Mouse (Mus musculus) spleen, adult 18-20 months (tissue): ENCODE data around the gene Gpc6.

Source experiments
- DNase-seq, 2 experiments: peaks; one replicate each; pipeline ENCODE4 v3.0.0; 2022; ENCODE audit warnings: mixed read lengths in 2 of 2

Gpc6 gene

DNA sequence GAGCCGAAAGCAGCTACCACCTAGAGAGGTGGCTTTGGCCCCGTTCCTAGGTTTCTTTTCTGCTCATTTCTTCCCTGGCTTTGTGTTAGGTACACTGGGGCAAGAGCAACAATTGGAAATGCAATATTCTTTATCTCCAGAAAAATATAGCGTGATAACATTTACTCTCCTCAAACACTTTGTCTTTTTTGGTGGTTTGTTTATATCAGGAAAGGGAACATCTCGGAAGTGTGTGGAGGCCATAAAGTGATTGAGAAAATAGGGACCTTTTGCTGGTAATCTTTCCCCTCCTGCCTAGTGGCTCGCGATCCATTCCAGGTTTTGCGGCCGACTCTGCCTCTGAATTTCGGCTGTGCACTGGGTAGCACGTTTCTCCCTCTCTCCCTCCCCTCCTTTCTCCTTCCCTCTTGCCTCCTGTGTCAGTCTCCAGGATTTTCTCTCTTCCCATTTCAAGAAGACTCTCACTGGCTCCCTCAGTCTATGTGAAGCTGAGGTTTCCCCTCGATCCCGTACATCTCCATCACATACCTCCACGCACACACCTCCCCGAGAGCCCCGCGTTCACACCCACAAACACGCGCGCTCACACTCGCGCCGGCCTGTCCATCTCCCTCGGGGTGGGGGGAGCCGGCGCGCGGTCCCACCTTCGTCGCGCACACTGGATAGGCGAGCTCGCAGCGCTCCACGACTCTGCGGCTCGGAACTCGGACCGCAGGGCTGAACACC lies at the start of gene Gpc6:
Gpc6 (plus strand) TSS at position 440 of the 726 bp plus-strand sequence.
- DNase-seq = no peak

DNA sequence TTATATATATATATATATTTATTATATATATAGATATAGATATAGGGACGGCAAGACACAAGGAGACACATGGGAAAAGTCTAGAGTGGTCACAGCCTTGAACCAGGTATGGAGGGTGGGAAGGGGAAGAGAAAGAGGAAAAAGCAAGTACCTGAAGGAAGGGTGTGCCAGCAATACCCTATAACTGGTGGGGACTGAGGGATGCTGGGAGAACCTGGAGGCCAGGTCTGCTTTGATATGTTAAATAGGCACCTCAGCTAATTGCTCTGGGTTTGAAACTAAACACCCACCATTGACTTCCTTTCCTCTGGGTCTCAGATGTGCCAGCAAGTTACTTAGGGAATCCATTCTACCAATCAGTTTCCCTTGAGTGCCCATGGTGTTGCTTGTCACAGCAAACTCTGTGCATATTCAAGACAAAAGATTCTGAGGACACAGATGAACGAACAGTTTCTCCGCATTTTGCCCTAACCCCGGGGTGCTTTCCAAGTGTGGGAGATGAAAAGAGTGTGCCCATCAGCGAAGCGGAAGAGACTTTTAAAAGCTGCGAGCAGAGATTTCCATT lies 42.6 kb upstream of the Gpc6 start:
- DNase-seq = no peak

DNA sequence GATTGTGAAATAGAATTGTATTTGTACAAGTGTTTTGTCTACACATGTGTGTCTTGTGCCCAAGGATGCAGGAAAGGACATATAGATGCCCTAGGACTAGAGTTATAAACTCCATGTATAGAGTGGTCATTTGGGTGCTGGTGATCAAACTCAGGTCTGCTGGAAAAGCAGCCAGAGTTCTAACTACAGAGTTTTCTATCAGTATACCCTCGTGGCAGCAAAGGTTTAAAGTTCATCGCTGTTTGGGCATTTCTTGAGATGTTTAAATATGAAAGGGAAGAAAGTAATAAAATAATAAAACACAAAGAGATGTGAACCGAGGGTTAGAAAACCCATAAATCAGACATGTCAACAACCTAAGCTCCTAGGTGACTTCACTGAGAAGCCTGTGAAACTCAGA lies 30.8 kb upstream of the Gpc6 start:
- no peak for DNase-seq

DNA sequence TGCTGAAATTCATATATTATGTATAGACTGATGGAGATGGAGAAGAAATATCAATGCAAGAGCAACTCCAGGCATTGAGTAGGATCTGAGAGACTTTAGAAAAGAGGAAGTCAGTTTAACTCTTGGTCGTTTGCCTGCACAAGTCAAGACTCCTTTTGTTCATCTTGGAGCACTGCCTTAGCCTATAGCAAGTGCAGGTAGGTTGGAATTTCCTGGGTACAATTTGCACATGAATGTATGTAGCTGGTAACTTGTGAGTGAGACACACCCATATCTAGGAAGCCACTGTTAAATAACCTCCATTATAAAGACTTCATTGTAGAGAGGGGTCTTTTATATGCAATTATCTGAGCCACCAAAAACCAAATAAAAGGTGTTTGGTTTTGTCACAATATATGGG lies 27.1 kb upstream of the Gpc6 start:
- no peak for DNase-seq

DNA sequence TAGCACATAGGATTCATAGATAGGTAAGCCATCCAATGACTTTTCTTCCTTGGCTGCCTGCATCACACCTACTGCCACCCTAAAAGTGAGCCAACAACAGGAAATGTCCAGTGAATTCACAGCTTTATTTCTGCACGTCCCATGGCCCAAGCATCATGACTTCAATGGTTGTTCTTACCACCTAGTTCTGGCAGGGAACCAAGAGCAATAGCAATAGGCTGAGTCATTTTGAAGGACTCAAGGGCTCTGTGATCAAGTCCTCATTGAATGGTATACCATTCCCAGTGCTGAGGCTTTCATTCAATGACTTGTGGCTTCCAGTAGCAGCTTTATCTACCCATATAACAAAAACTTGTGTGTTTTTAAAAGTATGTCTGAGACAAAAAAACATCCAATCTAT lies 13.3 kb upstream of the Gpc6 start:
- DNase-seq = no peak

DNA sequence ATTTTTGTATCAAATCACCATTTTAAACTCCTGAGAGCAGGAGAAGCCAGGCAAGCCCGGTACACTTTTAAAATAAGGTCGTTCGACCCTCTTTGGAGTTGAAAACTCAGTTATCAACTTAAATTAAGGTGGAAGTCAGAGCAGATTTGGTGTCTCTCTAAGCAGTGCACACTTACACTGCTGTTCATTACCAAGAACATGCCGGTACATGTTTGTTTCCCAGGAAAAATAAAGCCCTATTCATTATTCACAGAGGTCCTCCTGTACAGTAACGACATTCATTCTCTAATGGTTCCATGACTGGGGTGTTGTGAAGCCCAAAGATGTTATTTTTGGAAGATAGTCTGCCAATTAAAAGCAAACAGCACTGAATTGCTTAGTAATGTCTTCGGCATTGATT lies 8.2 kb upstream of the Gpc6 start:
- no peak for DNase-seq

DNA sequence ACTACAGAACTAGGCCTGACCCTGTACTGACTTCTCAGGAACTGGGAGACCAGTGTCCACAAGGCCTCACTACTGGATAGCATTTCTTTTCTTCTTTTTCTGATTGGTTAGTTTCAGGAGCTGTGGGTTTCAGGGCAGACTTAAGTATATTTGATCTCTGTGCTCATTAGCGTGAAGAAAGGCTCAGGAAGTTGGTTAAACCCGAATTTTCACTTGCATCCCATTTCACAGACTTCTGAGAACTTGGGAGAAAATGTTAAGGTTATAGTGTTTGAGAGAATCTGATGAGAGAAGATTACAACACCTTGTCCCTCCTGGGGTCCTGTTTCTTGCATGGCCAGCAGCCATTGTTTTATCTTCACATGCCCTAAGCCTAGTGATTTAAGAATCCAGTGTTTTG lies 849 bp upstream of the Gpc6 start:
- no peak for DNase-seq

DNA sequence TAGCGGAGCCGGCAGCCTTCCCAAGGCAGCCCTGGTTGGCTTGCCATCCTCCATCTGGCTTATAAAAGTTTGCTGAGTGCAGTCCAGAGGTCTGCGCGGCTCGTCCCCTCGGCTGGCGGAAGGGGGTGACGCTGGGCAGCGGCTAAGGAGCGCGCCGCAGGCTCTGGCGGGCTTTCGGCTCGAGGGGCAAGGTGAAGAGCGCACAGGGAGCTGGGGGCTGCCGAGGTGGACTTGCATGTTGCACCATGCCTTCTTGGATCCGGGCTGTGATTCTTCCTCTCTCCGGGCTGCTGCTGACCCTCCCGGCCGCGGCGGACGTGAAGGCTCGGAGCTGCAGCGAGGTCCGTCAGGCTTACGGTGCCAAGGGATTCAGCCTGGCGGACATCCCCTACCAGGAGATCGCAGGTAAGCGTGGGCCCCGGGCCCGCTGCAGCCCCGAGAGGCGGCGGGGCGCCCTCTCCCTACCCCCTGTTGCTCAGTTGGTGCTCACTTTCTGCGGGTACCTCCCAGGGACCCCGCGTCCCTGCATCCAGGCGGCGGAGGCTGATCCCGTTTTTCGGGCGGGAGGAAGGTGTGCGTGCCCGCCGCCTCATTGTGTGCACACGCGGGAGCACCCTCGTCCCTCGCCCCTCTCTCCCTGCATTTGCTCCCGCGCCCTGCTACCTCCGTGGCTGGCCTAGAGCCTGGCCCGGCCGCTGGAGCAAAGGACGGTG lies 732 bp downstream of the Gpc6 start:
- DNase-seq = no peak

DNA sequence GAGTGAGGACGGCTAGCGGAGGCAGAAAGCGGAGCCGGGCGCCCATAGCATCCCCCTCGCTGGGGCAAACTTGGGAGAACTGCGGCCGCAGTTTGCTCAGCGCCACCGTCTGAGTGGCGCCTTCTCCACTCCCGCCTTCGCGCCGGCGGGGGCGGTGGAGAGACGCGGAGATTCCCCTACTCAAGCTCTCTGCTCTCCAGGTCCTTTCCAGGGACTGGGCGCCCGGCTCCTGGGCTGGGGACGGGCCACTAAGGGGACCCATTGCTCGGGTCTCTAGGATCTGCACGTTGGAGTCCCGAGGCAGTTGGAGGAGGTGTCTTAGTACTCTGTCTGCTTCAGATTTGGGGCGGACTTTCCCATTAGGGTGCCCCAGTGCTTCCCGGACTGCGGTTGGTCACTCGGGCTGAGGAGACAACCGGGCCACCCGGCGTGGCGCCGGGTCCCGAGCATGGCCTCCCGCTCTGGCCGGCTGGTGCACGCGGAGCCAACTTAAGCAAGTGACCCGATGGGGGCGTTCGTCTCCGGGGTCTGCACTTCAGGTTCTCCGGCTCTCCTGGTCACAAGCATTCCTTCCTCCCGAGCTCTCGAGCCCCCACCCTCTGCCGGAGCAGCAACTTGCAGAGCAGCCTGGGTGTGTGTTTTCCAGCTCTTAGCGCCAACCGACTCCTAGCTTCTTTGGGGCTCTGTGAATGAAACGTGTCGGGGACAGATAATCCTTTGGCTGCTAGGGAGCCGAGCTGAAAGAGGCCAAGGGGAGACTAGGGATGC lies 1.5 kb downstream of the Gpc6 start:
- DNase-seq = no peak

DNA sequence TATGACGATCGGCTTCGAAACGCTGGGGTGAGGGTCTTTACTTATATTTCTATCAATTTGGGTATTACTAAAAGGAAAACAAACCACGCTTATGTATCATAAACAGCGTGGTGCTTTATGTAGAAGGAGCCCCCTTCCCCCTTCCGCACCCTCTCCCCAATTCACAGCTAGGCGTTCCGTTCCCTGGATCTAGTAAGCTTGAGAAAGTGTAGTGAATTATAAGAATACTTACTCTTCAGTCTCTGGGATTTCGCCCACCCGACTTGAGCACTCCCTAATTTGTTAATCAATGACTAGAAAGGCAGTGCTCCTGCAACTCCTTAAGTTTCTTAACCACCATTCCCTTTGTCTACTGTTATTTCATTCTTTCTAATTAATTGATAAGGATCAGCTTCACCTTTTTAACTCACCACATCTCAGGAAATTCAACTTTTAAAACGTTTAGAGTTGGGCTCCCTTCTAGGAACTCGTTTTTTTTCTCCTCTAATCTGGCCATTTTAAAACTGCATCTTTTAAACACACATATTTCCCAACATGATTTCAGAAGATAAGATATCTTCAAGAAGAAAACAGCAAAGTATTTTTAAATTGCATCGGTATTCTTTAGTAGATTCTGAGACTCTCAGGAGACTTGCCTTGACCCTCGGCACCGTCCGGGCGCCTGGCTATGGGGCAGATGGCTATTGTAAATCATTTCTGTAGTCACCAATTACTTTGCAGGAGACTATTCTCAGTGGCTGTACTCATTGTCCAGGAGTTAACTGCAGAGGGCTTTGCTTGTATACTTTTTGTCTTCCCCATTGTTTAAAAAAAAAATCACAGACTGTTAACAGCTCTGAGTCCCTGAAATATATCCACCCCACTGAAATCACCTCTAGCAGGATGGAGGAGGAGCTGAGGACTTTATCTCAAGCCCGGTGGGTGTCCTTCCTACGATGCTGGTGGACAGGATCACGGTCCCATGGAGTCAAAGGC lies 2.5 kb downstream of the Gpc6 start:
- DNase-seq = no peak

DNA sequence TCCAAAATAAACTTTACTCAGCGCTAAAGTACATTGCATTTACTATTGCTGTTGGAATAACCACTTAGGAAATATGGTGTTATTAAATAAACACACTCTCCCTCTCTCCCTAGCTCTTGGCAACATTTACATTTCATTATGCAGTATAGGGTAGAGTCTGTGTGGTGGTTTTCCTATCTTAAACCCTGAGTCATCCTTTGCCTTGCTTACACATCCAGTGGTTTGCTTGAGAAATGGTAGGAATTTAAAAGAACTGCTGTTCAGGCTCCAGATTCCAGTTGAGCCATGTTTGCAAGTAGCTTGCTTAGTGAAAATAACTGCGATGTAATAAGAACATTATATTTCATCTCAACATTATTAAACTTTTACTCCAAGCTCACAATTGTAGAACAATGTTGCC lies 3.3 kb downstream of the Gpc6 start:
- DNase-seq = no peak

DNA sequence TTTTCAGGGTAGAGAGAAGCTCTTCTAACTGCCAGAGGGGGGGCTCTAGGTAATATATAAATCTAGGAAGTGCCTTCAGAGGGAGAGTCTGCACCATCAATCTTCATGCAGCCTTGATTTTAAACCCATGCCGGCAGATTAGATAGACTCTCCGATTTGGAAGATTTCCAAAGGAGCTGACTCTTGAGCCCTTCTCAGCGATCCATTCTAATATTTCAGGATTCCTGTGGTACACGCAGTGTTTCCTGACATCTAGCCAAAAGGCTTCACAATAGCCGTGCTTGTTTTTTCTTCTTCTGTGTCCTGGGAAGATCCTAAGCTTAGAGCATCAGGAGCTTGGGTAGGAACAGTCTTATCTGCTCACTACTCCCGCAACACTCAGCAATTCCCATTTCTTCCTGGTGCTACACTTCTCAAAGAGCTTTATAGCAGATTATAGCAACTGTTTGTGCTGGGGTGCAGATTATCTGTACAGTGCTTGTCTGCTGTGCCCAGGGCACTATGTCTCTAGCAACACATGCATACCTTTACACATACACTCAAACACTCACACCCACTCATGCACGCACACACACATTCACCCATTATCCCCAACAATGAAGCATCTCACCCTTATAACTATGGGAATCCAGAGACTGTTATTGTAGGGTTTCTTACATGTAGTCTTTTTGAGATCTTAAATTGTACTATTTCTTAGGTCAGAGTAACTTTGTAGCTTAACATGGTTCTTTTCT lies 3.8 kb downstream of the Gpc6 start:
- DNase-seq = no peak

DNA sequence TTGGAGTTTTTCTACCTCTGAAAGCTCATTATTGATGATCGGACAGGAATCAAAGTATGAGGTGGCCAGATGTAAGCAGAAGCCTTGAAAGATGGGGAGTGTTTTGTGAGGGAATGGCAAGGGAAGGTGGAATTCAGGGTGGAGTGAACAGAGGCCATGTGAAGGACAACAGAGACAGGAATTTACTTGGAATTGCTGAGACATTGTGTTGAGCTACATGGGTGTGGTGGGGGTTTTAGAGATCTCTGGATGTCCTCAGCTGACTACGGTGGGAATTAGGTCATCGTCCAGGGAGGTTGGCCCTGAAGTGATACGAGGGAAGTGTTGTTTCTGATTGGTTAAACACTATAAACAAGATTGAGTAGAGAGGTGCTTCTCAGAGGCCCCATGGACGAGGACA lies 8.7 kb downstream of the Gpc6 start:
- DNase-seq = no peak

DNA sequence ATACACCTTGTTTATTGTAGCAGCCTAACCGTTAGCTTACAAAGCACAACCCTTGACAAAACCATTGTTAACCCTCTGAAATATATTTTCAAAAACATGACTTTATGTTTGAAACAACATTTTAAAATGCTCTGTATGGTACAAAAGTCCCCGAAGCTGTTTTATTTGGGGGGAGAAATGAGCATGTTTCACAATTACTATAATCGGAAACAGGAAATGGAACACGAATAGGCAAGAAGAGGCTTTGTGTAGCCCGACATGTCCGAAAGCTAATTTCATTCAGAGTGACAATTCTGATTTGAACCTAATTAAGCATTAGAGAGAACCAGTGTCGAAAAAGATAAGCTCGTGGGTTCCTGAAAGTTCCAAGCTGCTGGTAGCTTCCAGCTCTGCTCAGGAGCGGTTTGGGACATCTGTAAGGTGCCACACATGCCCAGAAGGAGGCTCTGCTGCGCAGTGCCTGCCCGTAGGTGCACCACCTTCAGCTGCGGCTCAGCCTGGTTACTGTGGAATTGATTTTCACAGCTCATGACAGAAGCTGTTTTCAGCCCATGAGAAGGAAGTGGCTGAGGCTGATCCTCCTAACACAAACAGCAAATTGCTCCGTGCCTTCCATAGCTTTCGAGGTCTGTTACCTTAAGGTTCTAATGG lies 12.9 kb downstream of the Gpc6 start:
- no peak for DNase-seq

DNA sequence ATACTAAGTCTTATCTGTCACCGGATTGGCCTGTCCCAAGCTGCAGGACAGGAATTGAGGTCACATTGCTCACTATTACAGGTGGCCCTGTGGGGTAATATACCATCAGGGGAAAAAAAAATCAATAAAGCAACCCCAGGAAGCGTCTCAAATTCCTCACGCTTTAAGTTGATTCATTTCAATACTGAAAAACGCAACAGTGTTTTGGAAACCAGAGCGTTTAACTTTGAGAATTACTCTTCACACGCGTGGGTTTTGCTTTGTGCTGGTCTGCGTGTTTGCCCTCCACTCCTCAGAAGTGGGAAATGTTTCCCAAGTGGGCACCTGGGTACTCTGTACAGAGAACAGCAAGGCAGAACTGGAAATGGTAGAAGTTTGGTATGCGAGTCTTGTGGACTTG lies 13.6 kb downstream of the Gpc6 start:
- no peak for DNase-seq

DNA sequence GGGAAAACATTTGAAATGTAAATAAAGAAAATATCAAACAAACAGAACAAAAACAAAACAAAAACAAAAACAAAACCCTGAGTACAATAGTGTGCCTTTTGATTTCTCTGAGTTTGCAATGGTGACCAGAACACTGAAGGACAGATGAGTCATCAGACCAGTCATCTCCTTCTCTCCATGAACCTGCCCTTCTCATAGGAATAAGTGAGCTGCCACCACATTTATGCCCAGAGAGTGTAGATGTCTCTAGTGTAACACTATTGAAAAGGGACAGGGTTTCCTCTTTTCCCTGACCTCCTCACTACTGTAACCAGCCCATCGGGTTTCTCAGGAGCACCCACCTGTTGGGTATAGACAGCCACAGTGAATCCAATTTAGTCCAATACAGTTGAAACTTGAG lies 14.4 kb downstream of the Gpc6 start:
- no peak for DNase-seq

DNA sequence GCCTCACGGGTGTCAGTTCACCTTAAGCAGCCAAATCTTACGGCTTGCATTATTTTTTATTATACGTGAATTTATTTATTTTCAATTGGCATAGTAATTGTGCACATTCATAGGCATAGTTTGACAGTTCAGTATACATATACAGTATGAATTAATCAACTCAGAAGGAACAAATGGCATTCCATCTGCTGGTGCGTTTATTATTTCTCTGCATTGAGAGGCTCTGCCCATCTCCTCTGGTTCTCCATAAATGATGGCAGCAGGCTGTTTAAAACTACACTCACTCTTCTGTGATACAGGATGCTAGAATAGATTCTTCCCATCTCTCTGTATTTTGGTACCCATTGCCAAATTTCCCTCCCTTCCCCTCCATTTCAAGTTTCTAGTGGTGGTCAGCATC lies 16.7 kb downstream of the Gpc6 start:
- DNase-seq = no peak

DNA sequence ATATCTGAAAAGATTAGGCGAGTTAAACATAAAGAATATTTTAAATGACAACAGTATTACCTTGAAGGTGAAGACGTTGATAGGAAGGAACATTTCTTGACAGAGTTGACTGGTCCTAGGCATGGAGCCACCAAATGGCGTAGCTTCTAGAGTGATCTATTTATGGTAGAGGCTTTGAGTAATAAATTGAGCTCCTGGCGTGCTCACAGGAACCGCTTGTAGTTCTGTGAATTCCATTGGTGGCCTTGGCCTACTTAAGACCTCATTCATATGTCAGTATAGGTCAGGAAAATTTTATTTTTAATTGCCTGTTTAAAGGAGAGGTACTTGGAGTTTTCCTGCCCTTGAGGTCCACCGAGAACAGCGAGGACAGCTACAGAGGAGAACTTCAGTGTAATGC lies 18.6 kb downstream of the Gpc6 start:
- DNase-seq = no peak

DNA sequence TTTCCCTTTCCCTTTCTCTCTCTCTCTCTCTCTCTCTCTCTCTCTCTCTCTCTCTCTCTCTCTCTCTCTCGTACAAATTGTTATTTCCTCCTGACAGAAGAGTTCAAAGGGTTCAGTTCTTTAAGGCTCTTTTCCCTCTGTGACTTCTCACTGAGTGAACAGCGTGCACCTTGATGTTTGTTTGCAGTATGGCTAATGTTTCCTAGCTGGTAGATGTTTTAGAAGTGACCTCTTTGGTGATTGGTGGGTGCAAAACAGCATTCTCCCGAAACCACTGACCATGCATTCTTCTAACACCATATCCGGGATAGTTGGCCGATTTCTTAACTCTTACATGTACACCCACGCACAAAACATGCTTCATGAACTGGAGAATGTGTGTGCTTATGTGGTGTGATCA lies 20.9 kb downstream of the Gpc6 start:
- DNase-seq = no peak

DNA sequence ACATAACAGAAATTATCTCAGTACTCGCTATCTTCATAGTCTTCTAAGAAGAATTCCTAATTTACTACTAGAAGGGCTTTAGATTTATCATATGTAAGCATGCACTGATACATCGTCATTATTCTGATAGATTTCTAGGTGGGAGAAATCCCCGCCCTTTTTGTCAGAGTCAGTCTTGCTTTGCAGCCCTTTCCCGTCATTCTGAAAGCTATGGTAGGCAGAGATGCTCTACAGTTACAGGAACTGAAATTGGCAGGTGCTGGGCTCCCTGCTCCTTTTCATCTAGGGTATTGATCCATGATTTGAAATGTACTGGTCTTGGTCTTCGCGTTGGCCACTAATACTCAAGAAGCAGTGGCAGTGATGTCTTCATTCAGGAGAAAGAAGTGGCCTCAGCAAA lies 22.3 kb downstream of the Gpc6 start:
- DNase-seq = no peak

DNA sequence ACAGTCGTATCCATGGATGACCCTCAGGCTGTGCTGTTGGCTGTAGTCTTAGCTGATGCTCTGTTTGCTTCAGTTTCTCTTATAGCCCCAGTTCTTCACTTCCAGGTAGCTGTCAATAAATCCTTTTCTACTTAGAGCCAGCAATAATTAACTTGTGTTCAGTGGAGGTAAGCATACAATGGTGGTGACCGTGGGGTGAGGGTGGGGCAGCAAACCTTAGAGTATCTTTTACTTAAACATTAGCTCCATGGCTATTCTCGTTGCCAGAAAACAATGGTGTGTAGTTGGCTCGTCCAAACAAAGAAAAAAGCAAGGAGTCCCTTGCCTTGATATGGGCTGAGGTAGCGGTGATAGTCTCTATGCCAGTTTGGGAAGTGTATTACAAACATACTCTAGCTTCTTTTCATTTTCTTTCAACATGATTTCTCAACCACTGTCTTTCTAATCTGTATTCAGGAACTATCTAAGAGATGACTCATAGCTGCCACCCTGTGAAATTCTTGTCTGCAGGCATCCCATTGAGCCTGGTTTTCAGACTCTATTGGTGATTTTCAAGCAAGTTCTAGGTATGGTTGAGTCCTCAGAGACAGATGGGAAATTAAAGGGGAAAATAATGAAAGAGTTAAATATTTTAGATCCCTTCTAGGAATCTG lies 22.9 kb downstream of the Gpc6 start:
- no peak for DNase-seq
